Mouse (Mus musculus): ENCODE data around the gene Egf. TPM values are rescaled to one million over a fixed set of nuclear protein-coding genes. Genes with fewer than 3 reads are reported as not detected.

Egf gene
- polyA plus RNA-seq, 1 experiment: 4.1 TPM

DNA sequence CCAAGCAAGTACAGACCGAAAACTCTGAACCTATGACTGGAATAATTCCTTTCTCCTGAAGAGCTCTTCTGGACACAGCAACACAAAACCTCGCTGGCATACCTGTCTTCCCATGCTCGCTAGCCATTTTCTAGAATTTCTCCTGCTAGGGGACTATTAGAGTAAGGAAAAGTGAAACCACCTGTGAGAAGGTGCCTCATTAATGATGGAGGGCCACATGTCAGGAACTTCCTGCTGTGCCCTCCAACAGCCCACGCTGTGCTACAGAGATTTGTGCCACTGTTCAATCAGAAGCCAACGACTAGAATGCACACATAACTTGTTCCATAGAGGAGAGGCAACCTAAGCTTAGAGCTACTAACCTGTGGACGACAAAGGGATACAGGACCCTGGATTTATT is 12.3 kb downstream of the Egf start:
- WGBS: 70% methylated on average over 6 of the region's 6 CpGs
- no peak overlapping the region for H3K27ac ChIP-seq (ENCODE audit: control insufficient read depth, insufficient read depth, low read length)
- H3K4me1 ChIP-seq (replicated peaks; ENCODE audit: control insufficient read depth, insufficient read depth, low read length): no peaks in the 10 kb centered on the region
- no peak for TF ChIP-seq CTCF (IDR thresholded peaks at IDR 0.05; ENCODE audit: borderline replicate concordance, control insufficient read depth, extremely low read depth, insufficient read depth, low read length, poor library complexity)
- TF ChIP-seq POLR2A (IDR thresholded peaks at IDR 0.05; ENCODE audit: control insufficient read depth, extremely low read depth, insufficient read depth, low read length, poor library complexity): no peak
- no peak overlapping the region for H3K4me3 ChIP-seq (ENCODE audit: control insufficient read depth, insufficient read depth, low read length)
- DNase-seq: no peak
- no peaks in the 10 kb centered on the region for H3K27me3 ChIP-seq (ENCODE audit: control insufficient read depth, insufficient read depth, low read length)
- no peaks in the 10 kb centered on the region for H3K36me3 ChIP-seq (ENCODE audit: control insufficient read depth, insufficient read depth, low read length)

DNA sequence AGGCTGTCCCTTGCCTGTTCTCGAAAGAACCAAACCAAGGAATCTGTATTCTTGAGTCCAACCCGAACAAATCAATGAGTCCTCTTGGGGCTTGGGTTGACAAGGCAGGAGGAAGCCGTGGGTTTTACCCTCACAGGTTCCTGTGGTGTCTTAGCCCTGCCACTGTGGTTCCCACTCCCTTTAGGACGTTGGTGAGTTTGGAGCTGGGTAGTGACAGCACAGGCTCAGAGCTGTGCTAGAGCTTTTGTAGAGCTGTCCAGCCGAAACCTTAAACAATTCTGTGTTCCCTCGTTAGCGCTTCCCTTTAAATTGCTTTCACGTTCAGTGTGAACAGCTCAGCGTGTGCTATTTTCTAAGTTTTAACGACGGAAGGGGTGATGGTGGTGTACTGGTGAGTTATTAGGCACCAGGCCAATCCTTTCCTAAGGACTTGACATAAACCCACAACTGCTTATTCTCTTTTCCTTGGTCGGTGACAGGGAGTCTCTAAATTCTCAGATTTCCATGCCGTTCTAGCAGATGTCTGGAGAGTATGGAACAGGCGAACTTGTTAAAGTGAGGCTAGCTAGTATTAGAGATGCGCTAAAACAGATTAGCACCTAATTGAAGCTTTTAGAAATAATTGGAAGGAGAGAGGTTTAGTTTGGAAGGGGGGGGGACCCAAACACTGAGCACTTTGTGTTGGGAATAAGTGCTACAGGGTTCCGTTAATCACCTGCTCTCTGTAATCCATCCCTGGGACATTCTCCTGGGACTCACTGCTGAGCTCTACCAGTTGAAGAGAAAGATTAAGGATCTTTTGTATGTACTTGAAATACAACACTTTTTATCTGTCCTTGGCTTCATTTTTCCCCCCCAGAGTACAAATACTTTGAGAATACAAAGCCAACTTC is 16.6 kb downstream of the Egf start:
- no peak for DNase-seq
- no peaks in the 10 kb centered on the region for H3K27me3 ChIP-seq (ENCODE audit: control insufficient read depth, insufficient read depth, low read length)
- no peak for TF ChIP-seq CTCF (IDR thresholded peaks at IDR 0.05; ENCODE audit: borderline replicate concordance, control insufficient read depth, extremely low read depth, insufficient read depth, low read length, poor library complexity)
- TF ChIP-seq POLR2A (IDR thresholded peaks at IDR 0.05; ENCODE audit: control insufficient read depth, extremely low read depth, insufficient read depth, low read length, poor library complexity): no peak
- H3K4me1 ChIP-seq (replicated peaks; ENCODE audit: control insufficient read depth, insufficient read depth, low read length): no peaks in the 10 kb centered on the region
- H3K27ac ChIP-seq (ENCODE audit: control insufficient read depth, insufficient read depth, low read length): no peak overlapping the region
- H3K4me3 ChIP-seq (ENCODE audit: control insufficient read depth, insufficient read depth, low read length): no peak overlapping the region
- 72% methylated on average over 16 of the region's 16 CpGs for WGBS
- no peaks in the 10 kb centered on the region for H3K36me3 ChIP-seq (ENCODE audit: control insufficient read depth, insufficient read depth, low read length)

DNA sequence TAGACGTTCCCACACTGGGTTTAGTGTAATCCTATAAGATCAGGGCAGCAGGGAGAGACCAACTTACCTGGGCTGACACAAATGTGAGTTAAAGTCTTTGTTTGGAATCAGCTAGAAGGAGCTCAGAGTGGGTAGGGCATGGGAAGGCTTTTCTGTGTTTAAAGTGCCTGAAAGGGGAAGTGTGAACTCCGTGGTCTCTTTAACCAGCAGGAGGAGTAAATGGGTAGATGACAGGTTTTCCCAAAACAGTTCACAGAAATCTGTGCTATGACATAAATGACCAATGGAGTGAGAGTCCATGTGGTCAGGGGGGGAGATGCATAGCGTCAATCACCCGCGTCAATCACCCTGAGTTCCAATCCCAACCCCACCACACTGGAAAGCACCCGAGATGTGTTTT is 23.5 kb downstream of the Egf start:
- Histone ChIP-seq H3K27ac (ENCODE audit: control insufficient read depth, insufficient read depth, low read length) (no peak overlapping the region), H3K36me3 (ENCODE audit: control insufficient read depth, insufficient read depth, low read length) (no peaks in the 10 kb centered on the region), H3K4me1 (replicated peaks; ENCODE audit: control insufficient read depth, insufficient read depth, low read length) (no peaks in the 10 kb centered on the region), H3K4me3 (ENCODE audit: control insufficient read depth, insufficient read depth, low read length) (no peak overlapping the region), H3K27me3 (ENCODE audit: control insufficient read depth, insufficient read depth, low read length) (no peaks in the 10 kb centered on the region)
- WGBS: 72% methylated on average over 6 of the region's 6 CpGs
- TF ChIP-seq CTCF (IDR thresholded peaks at IDR 0.05; ENCODE audit: borderline replicate concordance, control insufficient read depth, extremely low read depth, insufficient read depth, low read length, poor library complexity) (no peak), POLR2A (IDR thresholded peaks at IDR 0.05; ENCODE audit: control insufficient read depth, extremely low read depth, insufficient read depth, low read length, poor library complexity) (no peak)
- no peak for DNase-seq

DNA sequence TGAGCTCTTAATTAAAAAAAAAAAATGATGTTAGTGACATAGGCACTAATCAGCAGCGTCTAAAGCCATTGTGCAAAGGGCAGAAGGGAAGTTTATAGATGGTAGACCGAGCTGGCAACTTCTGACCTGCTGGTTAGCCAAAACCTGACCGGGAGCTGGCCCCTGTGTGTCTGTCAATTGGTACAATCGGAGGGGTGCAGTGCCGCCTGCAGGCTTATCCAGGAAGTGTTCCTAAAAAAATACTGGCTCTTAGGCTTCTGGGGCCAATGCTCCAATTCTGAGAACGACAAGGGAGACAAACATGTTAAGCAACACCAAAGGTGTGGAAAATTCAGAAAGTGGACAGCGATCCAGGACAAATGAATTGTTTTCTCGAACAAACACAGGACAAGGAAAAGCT is 24.7 kb downstream of the Egf start:
- no peaks in the 10 kb centered on the region for H3K36me3 ChIP-seq (ENCODE audit: control insufficient read depth, insufficient read depth, low read length)
- TF ChIP-seq CTCF (IDR thresholded peaks at IDR 0.05; ENCODE audit: borderline replicate concordance, control insufficient read depth, extremely low read depth, insufficient read depth, low read length, poor library complexity): no peak
- TF ChIP-seq POLR2A (IDR thresholded peaks at IDR 0.05; ENCODE audit: control insufficient read depth, extremely low read depth, insufficient read depth, low read length, poor library complexity): no peak

DNA sequence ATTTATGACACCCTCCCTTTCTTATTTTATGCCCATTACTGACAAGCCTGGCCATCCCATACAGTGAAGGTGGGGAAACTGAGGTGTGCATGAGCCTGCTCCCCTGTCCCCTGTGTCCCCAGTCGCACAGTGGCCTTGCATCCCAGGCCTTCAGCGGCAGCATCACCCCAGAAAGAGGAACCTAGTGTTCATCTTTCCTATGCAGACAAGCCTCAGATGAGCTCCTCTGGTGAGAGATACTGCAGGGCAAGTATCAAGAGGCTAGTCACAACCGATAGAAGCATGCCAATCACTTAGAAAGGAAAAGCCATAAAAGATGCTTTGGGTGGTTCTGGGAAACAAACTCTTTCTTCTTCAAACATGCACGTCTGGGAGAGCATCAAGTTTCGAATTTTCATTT is 25.2 kb downstream of the Egf start:
- H3K4me1 ChIP-seq (replicated peaks; ENCODE audit: control insufficient read depth, insufficient read depth, low read length): no peaks in the 10 kb centered on the region
- H3K27me3 ChIP-seq (ENCODE audit: control insufficient read depth, insufficient read depth, low read length): no peaks in the 10 kb centered on the region
- H3K36me3 ChIP-seq (ENCODE audit: control insufficient read depth, insufficient read depth, low read length): no peaks in the 10 kb centered on the region
- 75% methylated on average over 5 of the region's 5 CpGs for WGBS
- DNase-seq: no peak
- H3K4me3 ChIP-seq (ENCODE audit: control insufficient read depth, insufficient read depth, low read length): no peak overlapping the region
- H3K27ac ChIP-seq (ENCODE audit: control insufficient read depth, insufficient read depth, low read length): no peak overlapping the region
- no peak for TF ChIP-seq CTCF (IDR thresholded peaks at IDR 0.05; ENCODE audit: borderline replicate concordance, control insufficient read depth, extremely low read depth, insufficient read depth, low read length, poor library complexity)
- TF ChIP-seq POLR2A (IDR thresholded peaks at IDR 0.05; ENCODE audit: control insufficient read depth, extremely low read depth, insufficient read depth, low read length, poor library complexity): no peak

More for the DNA sequence above, 24.7 kb downstream of the Egf start:
- H3K4me3 ChIP-seq (ENCODE audit: control insufficient read depth, insufficient read depth, low read length): no peak overlapping the region
- no peaks in the 10 kb centered on the region for H3K27me3 ChIP-seq (ENCODE audit: control insufficient read depth, insufficient read depth, low read length)
- 41% methylated on average over 8 of the region's 8 CpGs for WGBS
- H3K27ac ChIP-seq (ENCODE audit: control insufficient read depth, insufficient read depth, low read length): no peak overlapping the region
- H3K4me1 ChIP-seq (replicated peaks; ENCODE audit: control insufficient read depth, insufficient read depth, low read length): no peaks in the 10 kb centered on the region
- DNase-seq: peak; percentile 39

DNA sequence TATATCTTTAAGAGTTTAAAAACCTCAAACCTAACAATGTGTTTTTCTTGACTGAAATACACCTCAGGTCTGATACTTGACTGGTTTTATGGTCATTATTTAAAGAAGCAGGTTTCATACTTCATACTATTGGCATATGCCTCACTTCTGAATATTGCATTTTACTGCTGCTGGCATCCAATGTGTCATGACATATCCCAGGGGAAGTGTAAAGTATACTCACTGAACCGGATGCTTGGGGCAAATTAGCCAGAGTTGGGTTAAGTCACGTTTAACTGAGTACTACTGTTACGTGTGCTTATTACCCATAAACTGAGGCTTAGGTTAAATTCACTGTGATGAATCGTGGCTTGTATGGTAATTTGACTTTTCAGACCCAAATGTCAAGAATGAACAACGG is 29.5 kb downstream of the Egf start:
- WGBS: 89% methylated on average over 5 of the region's 5 CpGs
- Histone ChIP-seq H3K4me1 (replicated peaks; ENCODE audit: control insufficient read depth, insufficient read depth, low read length) (no peaks in the 10 kb centered on the region), H3K27ac (ENCODE audit: control insufficient read depth, insufficient read depth, low read length) (no peak overlapping the region), H3K36me3 (ENCODE audit: control insufficient read depth, insufficient read depth, low read length) (no peaks in the 10 kb centered on the region), H3K27me3 (ENCODE audit: control insufficient read depth, insufficient read depth, low read length) (no peaks in the 10 kb centered on the region), H3K4me3 (ENCODE audit: control insufficient read depth, insufficient read depth, low read length) (no peak overlapping the region)
- no peak for TF ChIP-seq POLR2A (IDR thresholded peaks at IDR 0.05; ENCODE audit: control insufficient read depth, extremely low read depth, insufficient read depth, low read length, poor library complexity)
- no peak for TF ChIP-seq CTCF (IDR thresholded peaks at IDR 0.05; ENCODE audit: borderline replicate concordance, control insufficient read depth, extremely low read depth, insufficient read depth, low read length, poor library complexity)
- no peak for DNase-seq
